Mouse (Mus musculus): ENCODE data around the gene Runx1. TPM values are rescaled to one million over a fixed set of nuclear protein-coding genes. Genes with fewer than 3 reads are reported as not detected.

Runx1 gene
- total RNA-seq, 2 experiments from 2014 or later: 2.5 to 3.8 TPM

DNA sequence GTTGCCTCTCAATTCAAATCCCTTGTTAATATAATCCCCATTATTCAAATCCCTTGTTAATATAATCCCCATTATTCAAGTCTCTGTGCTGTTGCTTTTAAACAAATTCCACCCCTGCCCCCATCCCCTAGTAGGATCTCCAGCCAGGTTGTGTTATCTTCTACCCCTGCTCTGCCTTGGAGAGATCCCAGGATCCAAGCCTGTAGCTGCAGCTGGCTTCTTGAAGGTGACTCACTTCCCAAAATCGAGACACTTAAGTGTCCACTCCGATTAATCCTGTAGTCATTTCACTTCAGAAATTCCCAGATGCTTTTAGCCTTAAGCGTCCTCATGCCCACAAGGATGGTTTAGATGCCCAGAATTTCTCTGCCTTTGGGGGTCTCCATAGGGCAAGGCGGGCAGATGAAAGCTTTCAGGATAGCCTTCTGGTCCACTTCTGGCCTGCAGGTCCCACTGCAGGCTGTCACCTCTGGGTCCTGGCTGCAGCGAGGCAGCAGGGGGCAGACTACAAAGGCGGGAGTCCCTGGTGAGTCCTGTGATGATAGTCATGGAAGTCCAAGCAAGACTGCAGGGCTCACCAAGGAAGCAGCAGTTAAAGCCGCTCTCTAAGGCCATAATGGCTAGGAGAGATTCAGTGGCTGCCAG, 1.8 kb upstream of the Runx1 start:
- DNase-seq (ENCODE audit: low spot score): peak; percentile 21

GRCm38 (mm10) chr16:92826683-92827082, 734 bp upstream of the Runx1 start:
- no peak for DNase-seq (ENCODE audit: low spot score)

DNA sequence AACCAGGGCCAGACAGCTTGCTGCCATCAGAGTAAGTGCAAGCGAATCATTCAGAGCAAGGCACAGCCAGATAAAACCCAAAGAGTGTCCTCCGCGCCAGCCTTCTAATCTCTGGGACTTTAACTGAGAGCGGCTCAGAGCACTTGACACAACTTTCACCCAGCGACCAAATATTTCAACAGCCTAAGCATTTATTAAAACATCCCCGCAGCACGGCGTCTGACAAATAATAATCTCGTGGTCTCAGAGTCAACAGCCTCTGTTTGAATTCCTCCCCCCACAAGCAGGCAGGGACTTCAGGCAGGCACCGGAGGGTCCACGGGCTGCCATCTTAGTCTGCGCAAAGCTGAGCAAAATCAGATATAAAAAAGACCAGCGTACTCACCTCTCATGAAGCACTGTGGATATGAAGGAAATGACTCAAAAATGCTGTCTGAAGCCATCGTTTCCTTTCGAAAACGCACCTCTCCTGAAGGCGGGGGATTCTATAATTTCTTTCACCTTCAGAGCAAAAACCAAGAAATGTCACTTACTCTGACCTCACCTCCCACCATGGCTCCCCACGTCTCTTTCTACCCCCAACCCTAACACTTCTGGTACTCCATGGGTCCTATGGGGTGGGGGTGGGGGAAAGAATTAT, 625 bp downstream of the Runx1 start:
- DNase-seq (ENCODE audit: low spot score): no peak

GRCm38 (mm10) chr16:92824723-92825203, 1.2 kb downstream of the Runx1 start:
- DNase-seq (ENCODE audit: low spot score): no peak

DNA sequence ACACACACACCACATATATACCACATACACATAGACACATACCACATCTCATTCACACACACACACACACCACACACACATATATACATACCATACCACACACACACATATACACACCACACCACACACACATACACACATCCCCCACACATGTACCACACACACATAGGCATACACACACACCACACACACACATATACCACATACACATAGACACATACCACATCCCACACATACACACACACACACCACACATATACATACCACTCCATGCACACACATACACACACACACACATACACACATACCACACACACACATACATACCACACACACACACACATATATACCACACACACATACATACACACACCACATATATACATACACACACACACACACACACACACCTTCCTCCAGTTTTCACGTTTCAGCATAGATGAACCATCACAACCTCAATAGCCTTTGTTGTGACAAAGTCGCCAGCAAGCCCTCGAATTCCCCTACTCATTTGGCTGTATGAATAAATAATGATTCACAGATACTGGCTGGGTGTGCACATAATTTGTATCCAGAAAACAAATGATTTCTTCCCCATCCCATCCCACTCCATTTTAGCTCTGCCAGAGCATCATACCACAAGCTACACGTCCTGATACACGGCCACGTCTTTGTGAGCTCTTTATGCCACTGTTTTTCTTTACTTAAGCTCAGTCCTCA, 1.8 kb downstream of the Runx1 start:
- no peak for DNase-seq (ENCODE audit: low spot score)

DNA sequence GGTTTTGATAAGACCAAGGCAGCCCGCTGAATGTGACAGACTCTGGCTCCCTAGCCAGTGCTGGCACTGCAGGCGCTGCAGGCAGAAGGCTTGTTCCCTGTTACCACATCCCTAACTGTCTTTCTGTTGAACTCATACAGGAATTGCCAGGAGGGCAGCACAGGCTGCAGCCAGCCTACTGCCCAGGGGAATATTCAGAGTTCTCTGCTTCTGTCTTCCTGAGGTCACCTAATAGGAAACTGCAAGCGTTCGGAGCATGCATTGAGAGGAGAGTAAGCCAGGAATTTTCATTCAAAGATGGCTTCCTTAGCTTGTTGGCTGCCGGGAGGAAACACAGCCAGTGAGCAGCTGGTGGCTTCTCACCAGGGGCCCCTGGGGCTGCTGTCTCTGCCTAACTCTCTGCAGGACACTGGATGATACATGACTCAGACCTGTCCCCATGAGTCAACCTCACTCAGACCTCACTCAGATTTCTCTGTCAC, 2.5 kb downstream of the Runx1 start:
- DNase-seq (ENCODE audit: low spot score): no peak

GRCm38 (mm10) chr16:92822676-92823075, 3.3 kb downstream of the Runx1 start:
- DNase-seq (ENCODE audit: low spot score): no peak

DNA sequence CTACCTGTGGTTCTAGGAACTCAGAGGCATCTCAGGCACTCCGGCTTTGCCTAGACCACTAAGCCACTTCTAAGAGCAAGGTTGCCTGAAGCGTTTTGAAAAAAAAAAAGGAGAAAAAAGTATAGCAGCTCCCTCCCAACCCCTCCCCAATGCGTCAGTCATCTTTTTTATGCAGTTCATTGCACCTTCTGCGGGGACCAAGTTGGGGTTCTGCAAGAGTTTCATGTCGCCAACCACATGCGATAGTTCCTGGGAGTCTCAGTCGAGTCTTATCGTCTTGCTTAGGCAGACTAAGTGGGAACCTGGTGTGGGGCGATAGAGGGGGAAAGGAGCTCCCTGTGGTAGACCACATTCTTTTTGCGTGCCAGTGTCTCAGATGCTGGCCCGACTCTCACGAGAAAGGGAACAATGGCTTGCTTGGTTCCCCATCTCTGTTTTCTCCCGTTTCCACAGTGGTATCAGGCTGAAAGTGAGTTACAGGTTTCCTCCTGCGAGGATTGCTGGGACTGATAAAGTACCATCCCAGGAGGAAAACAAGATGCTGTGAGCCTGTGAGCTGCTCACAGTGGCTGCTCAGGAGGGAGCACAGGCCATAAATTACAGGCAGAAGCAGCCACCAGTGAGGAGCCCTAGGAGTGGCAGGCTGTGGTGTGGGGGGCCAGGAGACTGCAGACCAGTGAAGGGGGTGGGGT, 3.9 kb downstream of the Runx1 start:
- no peak for DNase-seq (ENCODE audit: low spot score)

DNA sequence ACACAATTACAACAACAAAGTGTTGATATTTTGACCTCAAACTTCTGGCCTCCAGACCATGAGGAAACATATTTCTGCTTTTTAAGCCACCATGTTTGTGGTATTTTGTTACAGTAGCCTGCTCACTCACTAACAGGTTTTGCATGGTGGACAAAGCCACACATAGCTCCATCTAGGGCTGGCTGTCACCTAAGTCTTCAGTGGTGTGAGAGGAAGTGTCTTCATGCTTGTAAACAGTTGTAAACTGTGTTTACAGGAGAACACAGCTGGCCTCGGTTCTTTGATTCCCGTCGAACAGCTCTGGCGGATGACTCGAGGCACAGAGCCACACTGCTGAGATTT, 4.4 kb downstream of the Runx1 start:
- DNase-seq (ENCODE audit: low spot score): no peak

GRCm38 (mm10) chr16:92820451-92820850, 5.5 kb downstream of the Runx1 start:
- DNase-seq (ENCODE audit: low spot score): no peak

- DNase-seq (ENCODE audit: low spot score): no peak
Observed at GRCm38 (mm10) chr16:92818480-92819269, 7.3 kb downstream of the Runx1 start.

GRCm38 (mm10) chr16:92816092-92816491, 9.9 kb downstream of the Runx1 start:
- no peak for DNase-seq (ENCODE audit: low spot score)

DNA sequence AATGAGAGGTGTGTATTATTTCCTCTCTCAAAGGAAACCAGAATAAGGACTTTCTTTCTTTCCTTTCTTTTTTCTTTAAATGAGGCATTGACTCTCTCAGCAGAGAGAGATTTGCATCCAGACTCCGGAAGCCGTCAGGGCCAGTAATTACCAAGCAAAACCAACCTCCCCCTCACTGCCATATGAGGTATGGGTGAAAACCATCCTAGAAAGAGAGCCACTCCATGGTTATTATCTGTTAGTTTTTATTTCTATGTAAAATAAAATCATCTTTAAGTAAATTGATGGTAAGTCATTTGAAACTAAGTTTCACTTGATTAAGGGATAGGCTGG, 10.8 kb downstream of the Runx1 start:
- no peak for DNase-seq (ENCODE audit: low spot score)

DNA sequence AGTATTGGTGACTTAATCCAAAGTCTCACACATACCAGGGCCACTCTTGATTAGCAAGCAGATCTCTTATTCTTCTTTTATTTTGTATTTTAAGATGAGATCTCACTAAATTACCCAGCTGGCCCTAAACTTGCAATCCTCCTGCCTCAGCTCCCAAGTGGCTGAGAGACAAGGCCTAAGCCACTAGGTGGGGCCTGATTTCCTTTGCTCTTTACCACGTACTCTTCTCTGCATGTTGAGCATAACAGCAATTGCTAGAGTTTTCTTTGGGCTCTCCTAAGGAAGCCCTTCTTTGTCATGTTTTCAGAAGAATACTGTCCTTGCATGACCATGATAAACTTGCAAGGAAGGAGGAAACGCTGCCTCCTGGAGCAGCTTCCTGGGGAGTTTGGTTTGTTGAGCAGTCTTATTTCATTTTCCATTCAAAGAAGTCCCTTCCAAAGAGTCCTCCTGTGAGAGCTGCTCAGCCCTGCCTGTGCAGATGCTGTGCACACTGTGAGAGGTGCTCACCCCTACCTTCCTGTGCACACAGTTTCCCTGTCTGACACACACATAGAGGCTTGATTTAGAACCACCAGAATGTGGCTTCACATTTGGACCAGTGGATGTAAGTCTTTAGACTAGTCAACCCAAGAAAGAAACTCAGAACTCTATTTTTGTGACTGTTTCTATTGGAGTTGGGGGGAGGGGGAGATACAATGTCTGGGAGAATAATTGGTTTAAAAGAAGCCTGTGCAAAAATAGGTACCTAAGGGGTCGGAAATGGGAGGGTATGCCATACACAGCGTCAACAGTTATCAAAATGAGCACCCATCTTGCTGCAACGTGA, 11.4 kb downstream of the Runx1 start:
- no peak for DNase-seq (ENCODE audit: low spot score)

- DNase-seq (ENCODE audit: low spot score): no peak
Observed at GRCm38 (mm10) chr16:92812405-92812804, 13.5 kb downstream of the Runx1 start.

DNA sequence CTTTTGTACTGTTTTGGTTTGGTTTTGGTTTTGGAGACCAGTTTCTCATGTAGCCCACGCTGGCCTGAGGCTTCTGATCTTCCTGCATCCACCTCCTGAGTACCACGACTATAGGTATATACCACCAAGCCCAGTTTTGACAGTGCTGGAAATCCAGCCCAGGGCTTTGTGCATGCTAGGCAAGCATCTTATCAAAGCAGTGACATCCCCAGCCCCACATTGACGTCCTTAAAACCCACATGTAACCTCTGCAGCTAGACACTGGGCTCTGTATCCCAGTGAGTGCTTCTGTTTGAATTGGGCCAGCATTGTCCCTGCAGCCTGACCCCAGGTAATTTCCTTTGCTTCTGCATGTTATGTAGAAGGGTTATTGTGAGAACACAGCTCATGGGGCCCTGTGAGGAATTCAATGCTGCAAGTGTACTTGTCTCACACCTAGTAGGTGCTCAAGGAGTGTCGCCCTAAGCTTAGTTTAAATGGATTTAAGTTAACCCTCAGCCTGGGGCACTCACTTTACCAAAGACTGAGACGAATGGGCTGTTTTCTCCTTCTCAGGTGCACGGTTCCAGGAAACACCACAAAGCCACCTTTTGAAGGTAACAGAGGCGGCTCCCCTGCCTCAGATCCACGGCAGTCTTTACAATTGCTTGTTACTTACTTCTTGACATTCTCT, 15.2 kb downstream of the Runx1 start:
- no peak for DNase-seq (ENCODE audit: low spot score)

- no peak for DNase-seq (ENCODE audit: low spot score)
Observed at GRCm38 (mm10) chr16:92807772-92808171, 18.2 kb downstream of the Runx1 start.

GRCm38 (mm10) chr16:92803076-92803580, 22.8 kb downstream of the Runx1 start:
- no peak for DNase-seq (ENCODE audit: low spot score)

DNA sequence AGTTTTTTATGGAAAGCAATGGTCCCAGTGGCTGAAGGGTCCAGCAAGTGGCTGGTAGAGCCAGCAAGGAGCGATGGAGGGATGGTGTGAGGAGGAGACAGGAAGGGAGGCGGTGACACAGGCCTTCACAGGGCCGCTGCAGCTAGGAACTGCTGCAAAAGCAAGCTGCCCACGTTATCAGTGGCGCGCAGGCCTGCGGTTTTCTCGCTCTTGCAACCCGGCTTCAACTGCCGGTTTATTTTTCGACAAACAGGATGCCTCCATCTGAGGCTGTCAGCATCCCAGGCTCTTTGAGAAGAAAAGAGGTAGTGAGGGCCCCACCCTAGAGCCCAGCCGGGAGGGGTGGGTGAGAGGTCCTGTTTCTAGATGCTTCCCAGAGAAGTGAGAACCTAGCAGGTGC, 24.4 kb downstream of the Runx1 start:
- no peak for DNase-seq (ENCODE audit: low spot score)

- no peak for DNase-seq (ENCODE audit: low spot score)
Observed at GRCm38 (mm10) chr16:92800845-92801244, 25.1 kb downstream of the Runx1 start.
